ENCODE assay signal across 8 mouse cellular contexts in genomic region chr17:17063628-17064494, GRCm38 (mm10). TPM values are rescaled to one million over a fixed set of nuclear protein-coding genes. Genes with fewer than 3 reads are reported as not detected.
DNase-seq lines count a peak whose midpoint lies in the region; ATAC-seq lines count a peak whose summit lies in the region.
"Not testable (repeated sequence)": the region's sequence is repeated elsewhere in the genome, so short reads cannot be mapped to it uniquely, and the experiment has no call there.

TSS of gene Zfp960 (plus strand) at chr17:17064113.

- peak; percentile 91 for DNase-seq in NIH3T3 (ENCODE audit: low read depth)
- peak; percentile 79 for DNase-seq in cerebellum, adult 9-11 months
- peak; percentile 87 for DNase-seq in forelimb bud, embryonic 11.5 days (ENCODE audit: low read depth, low spot score)
- peak; percentile 83 to 91 for DNase-seq in heart, postnatal 14 days
- DNase-seq in kidney, postnatal 4 days: peak; percentile 79 to 88
- peak; percentile 63 for DNase-seq in neural tube, embryonic 10.5 days (ENCODE audit: extremely low spot score, low spot score)
- peak; percentile 93 for DNase-seq in telencephalon, adult 2 months (ENCODE audit: low read depth, low spot score)

- H3K4me3 ChIP-seq in liver, embryonic 12.5 days: peak within 1 kb of the TSS; percentile 45

- not testable (repeated sequence) for H3K27me3 ChIP-seq in liver, embryonic 12.5 days (replicated peaks)

- ATAC-seq in liver, embryonic 12.5 days: peak; percentile 91

- H3K9ac ChIP-seq in liver, embryonic 12.5 days: not testable (repeated sequence)

- H3K9me3 ChIP-seq in liver, embryonic 12.5 days (replicated peaks): not testable (repeated sequence)

- 2% methylated on average over 20 of the region's 21 CpGs for WGBS in liver, embryonic 12.5 days (ENCODE audit: insufficient replicate concordance)

- intact Hi-C loops in heart, postnatal 14 days (cut with DNase I): loop anchor here (10.0 kb wide), 1 partner anchor 771 kb away; no protein-coding TSS in a partner anchor

- not testable (repeated sequence) for H3K36me3 ChIP-seq in liver, embryonic 12.5 days

- peak within 1 kb of the TSS; percentile 48 for H3K4me2 ChIP-seq in liver, embryonic 12.5 days

- H3K27ac ChIP-seq in liver, embryonic 12.5 days: not testable (repeated sequence)

- not testable (repeated sequence) for H3K4me1 ChIP-seq in liver, embryonic 12.5 days

RNA-seq across cellular contexts. Expression of gene Zfp960, which starts in this region (rescaled TPM):
- 1 to 10 TPM; 6.5 to 7.8 TPM for total RNA-seq in heart, postnatal 14 days (2021)
- 0.87 and 1.2 TPM in 2 replicates for polyA plus RNA-seq in liver, embryonic 12.5 days (2016; fragmentation: Nextera tagmentation; extraction: Ambion mirVana)
